Mouse (Mus musculus): ENCODE results near the gene Ankrd53. TPM values are rescaled to one million over a fixed set of nuclear protein-coding genes. Genes with fewer than 3 reads are reported as not detected.

Ankrd53 gene
- polyA plus RNA-seq, 1 experiment = not detected

DNA sequence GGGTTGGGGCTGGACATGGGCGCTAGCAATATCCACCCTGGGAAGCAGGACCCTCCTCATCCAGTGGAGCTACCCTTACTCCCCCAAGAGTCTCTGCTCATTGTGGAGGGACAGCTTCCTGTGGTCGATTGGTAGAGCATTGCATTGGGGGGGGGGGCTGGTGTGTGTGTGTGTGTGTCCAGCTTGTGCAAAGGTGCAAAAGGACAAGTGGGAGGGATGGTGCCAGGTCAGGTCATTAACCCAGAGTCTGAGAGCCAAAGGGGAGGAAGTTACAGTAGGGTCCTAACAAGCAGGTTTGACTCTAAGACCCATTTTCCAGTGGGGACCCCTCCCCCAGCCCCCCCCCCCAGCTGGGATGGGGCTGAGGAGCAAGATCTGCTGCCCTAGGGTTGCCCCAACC is 17.0 kb upstream of the Ankrd53 start:
- TF ChIP-seq CTCF (IDR thresholded peaks at IDR 0.05; ENCODE audit: control insufficient read depth, insufficient read depth, low read length) = no peak
- no peak for TF ChIP-seq POLR2A (IDR thresholded peaks at IDR 0.05; ENCODE audit: borderline replicate concordance, control insufficient read depth, low read depth, low read length)
- 48% methylated on average over 2 of the region's 2 CpGs for WGBS

DNA sequence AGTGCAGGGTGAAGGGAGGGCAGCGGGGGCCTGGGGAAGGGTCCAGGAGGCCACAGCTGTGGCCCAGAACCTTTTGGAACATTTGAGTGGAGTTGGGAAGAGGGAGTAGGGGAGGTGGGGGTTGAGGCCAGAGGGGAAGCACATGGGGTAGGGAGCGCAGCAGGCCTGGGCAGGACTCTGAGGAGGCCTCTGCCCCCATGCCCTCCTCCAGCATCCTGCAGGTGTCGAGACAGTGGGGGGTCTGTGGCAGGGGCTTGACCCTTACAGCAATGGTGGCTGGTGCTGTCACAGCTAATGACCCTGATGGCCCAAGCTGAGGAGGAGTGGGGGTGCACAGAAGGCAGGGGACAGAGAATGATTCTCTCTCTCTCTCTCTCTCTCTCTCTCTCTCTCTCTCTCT is 13.2 kb upstream of the Ankrd53 start:
- Histone ChIP-seq H3K27ac (ENCODE audit: control insufficient read depth, insufficient read depth, low read depth, low read length, poor library complexity) (no peak overlapping the region), H3K4me3 (replicated peaks; ENCODE audit: control insufficient read depth, low read depth, low read length) (no peak overlapping the region), H3K4me1 (ENCODE audit: control insufficient read depth, insufficient read depth, low read length) (no peaks in the 10 kb centered on the region)
- 73% methylated on average over 3 of the region's 3 CpGs for whole genome bisulfite sequencing
- TF ChIP-seq CTCF (IDR thresholded peaks at IDR 0.05; ENCODE audit: control insufficient read depth, insufficient read depth, low read length) = no peak

More for the DNA sequence above, 17.0 kb upstream of the Ankrd53 start:
- Histone ChIP-seq H3K4me3 (replicated peaks; ENCODE audit: control insufficient read depth, low read depth, low read length) (no peak overlapping the region), H3K27ac (ENCODE audit: control insufficient read depth, insufficient read depth, low read depth, low read length, poor library complexity) (no peak overlapping the region; the same call in 1 of the 2 replicates), H3K4me1 (ENCODE audit: control insufficient read depth, insufficient read depth, low read length) (no peaks in the 10 kb centered on the region)

DNA sequence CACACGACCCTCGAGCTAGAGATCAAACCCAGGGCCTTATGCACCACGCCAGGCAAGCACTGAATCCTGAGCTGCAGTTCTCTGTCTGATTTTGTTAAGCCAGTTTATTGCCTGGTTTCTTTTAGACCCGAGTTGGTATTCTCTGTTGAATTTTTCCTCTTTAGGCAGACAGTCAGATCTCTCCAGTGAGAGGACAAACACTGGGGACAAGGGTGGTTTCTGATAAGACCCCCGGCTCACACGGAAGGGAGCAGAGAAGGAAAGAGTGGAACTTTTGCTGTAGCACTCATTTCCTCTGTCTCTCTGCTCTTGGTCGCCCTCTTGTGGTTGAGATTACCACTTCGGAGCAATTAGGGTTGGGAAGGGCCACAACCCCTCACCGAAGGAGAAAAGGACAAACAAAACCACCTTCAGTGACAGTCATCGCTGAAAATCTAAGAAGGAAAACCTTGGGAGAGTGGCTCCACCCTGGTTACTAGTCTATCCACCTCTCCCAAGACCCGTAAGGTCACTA is 12.2 kb upstream of the Ankrd53 start:
- TF ChIP-seq POLR2A (IDR thresholded peaks at IDR 0.05; ENCODE audit: borderline replicate concordance, control insufficient read depth, low read depth, low read length) (no peak), CTCF (IDR thresholded peaks at IDR 0.05; ENCODE audit: control insufficient read depth, insufficient read depth, low read length) (peak; percentile 73)
- H3K4me3 ChIP-seq (replicated peaks; ENCODE audit: control insufficient read depth, low read depth, low read length) = no peak overlapping the region
- no peaks in the 10 kb centered on the region for H3K4me1 ChIP-seq (ENCODE audit: control insufficient read depth, insufficient read depth, low read length)
- WGBS = 11% methylated on average over 11 of the region's 11 CpGs
- H3K27ac ChIP-seq (ENCODE audit: control insufficient read depth, insufficient read depth, low read depth, low read length, poor library complexity) = no peak overlapping the region

DNA sequence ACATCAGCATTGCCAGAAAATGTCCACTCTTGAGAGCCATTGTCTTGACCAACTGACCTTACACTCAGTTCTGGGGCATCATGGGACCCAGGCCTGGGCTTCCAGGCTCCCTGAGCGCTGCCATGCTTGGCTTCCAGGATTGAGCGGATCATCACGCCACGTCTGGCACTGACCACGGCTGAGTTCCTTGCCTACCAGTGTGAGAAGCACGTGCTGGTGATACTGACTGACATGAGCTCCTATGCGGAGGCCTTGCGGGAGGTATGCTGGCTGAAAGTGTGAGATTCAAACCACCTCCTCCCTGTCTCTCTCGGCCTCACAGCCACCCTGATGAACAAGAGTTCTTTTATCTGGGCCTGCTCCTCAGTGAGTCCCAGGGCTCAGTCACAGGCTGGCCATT is 6.4 kb upstream of the Ankrd53 start:
- TF ChIP-seq POLR2A (IDR thresholded peaks at IDR 0.05; ENCODE audit: borderline replicate concordance, control insufficient read depth, low read depth, low read length) = no peak
- no peak for TF ChIP-seq CTCF (IDR thresholded peaks at IDR 0.05; ENCODE audit: control insufficient read depth, insufficient read depth, low read length)
- H3K4me3 ChIP-seq (replicated peaks; ENCODE audit: control insufficient read depth, low read depth, low read length) = no peak overlapping the region
- no peaks in the 10 kb centered on the region for H3K4me1 ChIP-seq (ENCODE audit: control insufficient read depth, insufficient read depth, low read length)
- H3K27ac ChIP-seq (ENCODE audit: control insufficient read depth, insufficient read depth, low read depth, low read length, poor library complexity) = no peak overlapping the region
- 80% methylated on average over 9 of the region's 9 CpGs for WGBS

DNA sequence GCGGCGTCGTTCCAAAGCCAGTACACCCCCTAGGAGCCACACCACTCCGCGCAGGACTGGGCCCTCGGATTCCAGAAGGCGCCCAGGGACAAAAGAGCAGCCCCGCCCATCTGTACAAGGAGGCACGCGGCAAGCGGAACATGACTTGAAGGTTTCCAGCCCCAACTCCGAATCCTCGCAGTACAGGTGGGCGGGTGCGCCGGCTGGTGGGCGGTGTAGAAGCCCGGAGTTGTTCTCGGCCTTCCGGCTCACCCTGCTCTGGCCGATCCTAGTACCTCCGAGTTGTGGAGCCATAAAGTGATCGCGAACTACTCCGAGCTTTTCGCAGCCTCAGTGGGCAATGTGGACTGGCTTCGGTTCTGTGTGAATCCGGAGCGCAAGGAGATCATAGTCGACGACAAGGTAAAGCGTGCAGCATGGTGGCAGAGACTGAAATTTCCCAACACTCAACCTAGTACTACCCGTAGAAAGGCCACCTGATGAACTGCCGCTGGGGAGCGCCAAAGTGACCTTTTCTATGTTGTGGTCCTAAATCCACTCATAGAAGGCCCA is 512 bp downstream of the Ankrd53 start:
- no peak overlapping the region for H3K4me3 ChIP-seq (replicated peaks; ENCODE audit: control insufficient read depth, low read depth, low read length)

DNA sequence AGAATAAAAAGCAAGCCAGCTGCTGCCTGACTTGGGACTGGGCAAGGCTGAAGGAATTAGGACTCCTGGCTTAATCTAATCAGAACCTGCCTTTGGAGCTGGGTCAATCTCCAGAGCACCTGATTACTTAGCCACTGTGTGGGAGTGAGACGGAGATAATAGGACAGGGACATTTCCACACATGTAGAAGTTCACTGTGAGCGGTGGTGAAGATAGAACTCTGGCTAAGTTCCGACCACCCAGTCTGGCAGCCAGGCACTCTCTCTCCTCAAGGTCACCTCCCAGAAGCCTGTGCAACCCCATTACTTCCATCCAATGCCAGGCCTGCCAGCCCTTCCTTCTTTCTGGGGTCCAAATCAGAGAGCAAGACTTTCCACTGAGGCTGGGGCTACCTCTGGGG is 4.5 kb downstream of the Ankrd53 start:
- H3K27ac ChIP-seq (ENCODE audit: control insufficient read depth, insufficient read depth, low read depth, low read length, poor library complexity) = no peak overlapping the region

More for the DNA sequence above, 512 bp downstream of the Ankrd53 start:
- no peak for TF ChIP-seq POLR2A (IDR thresholded peaks at IDR 0.05; ENCODE audit: borderline replicate concordance, control insufficient read depth, low read depth, low read length)
- TF ChIP-seq CTCF (IDR thresholded peaks at IDR 0.05; ENCODE audit: control insufficient read depth, insufficient read depth, low read length) = no peak
- 5% methylated on average over 35 of the region's 35 CpGs for WGBS
- H3K27ac ChIP-seq (ENCODE audit: control insufficient read depth, insufficient read depth, low read depth, low read length, poor library complexity) = no peak overlapping the region
- no peaks in the 10 kb centered on the region for H3K4me1 ChIP-seq (ENCODE audit: control insufficient read depth, insufficient read depth, low read length)

DNA sequence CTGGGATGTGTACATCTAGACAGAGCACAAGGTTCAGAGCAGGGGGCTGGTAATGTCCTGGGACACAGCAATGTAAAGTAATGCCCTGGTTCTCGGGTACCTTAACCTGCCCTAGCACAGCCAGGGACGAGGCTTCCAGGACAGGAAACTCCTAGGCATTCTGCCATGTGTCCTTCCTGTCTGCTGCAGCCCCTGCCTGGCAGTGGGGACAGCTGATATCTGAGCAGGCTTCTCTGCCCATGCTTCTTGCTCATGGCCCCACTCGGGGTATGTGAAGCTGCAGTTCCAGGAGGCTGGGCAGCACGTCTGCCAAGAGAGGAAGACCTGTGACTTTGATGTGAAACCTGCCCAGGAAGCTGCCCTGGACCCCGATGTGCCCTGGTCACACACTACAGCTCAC is 6.0 kb downstream of the Ankrd53 start:
- 40% methylated on average over 5 of the region's 5 CpGs for WGBS
- H3K4me1 ChIP-seq (ENCODE audit: control insufficient read depth, insufficient read depth, low read length) = no peaks in the 10 kb centered on the region
- no peak overlapping the region for H3K27ac ChIP-seq (ENCODE audit: control insufficient read depth, insufficient read depth, low read depth, low read length, poor library complexity)
- H3K4me3 ChIP-seq (replicated peaks; ENCODE audit: control insufficient read depth, low read depth, low read length) = no peak overlapping the region
- TF ChIP-seq POLR2A (IDR thresholded peaks at IDR 0.05; ENCODE audit: borderline replicate concordance, control insufficient read depth, low read depth, low read length) (no peak), CTCF (IDR thresholded peaks at IDR 0.05; ENCODE audit: control insufficient read depth, insufficient read depth, low read length) (no peak)

More for the DNA sequence above, 4.5 kb downstream of the Ankrd53 start:
- Histone ChIP-seq H3K4me1 (ENCODE audit: control insufficient read depth, insufficient read depth, low read length) (no peaks in the 10 kb centered on the region), H3K4me3 (replicated peaks; ENCODE audit: control insufficient read depth, low read depth, low read length) (no peak overlapping the region)
- TF ChIP-seq POLR2A (IDR thresholded peaks at IDR 0.05; ENCODE audit: borderline replicate concordance, control insufficient read depth, low read depth, low read length) = no peak
- no peak for TF ChIP-seq CTCF (IDR thresholded peaks at IDR 0.05; ENCODE audit: control insufficient read depth, insufficient read depth, low read length)
- WGBS = 84% methylated on average over 3 of the region's 3 CpGs

DNA sequence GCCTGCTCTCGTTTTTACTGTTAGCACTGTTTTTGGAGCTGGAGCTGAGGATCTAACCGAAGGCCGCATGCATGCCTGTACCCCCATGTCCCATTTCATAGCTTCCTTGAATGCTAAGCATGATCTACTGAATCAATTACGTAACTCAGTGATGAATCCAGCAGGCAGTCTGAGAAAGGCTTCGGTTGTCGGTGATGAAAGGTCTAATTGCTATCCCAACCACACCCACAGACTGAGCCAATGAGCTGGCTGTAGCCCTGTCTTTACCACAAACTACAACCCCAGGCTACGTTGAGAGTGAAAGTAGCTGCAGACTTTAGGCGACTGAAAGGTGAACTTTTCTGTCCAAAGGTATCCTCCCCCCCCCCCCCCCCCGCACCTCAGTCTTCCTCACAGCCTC is 11.7 kb downstream of the Ankrd53 start:
- no peak for TF ChIP-seq CTCF (IDR thresholded peaks at IDR 0.05; ENCODE audit: control insufficient read depth, insufficient read depth, low read length)
- no peak for TF ChIP-seq POLR2A (IDR thresholded peaks at IDR 0.05; ENCODE audit: borderline replicate concordance, control insufficient read depth, low read depth, low read length)
- H3K4me1 ChIP-seq (ENCODE audit: control insufficient read depth, insufficient read depth, low read length) = no peaks in the 10 kb centered on the region; the same call in 1 of the 2 replicates
- no peak overlapping the region for H3K27ac ChIP-seq (ENCODE audit: control insufficient read depth, insufficient read depth, low read depth, low read length, poor library complexity)
- no peak overlapping the region for H3K4me3 ChIP-seq (replicated peaks; ENCODE audit: control insufficient read depth, low read depth, low read length)
- 46% methylated on average over 9 of the region's 9 CpGs for WGBS

Measured in bone marrow, adult 2 months (tissue).